Mouse (Mus musculus) lung, postnatal 36 days (tissue): ENCODE measurements around the gene Pdk1.
A peak's percentile ranks its signal among the peaks of the same experiment; 100 is the strongest.

Source experiments
- DNase-seq: peaks from one replicate; pipeline ENCODE4 v3.0.0; 2022; ENCODE audit warnings: mixed read lengths

Gene Pdk1

DNA sequence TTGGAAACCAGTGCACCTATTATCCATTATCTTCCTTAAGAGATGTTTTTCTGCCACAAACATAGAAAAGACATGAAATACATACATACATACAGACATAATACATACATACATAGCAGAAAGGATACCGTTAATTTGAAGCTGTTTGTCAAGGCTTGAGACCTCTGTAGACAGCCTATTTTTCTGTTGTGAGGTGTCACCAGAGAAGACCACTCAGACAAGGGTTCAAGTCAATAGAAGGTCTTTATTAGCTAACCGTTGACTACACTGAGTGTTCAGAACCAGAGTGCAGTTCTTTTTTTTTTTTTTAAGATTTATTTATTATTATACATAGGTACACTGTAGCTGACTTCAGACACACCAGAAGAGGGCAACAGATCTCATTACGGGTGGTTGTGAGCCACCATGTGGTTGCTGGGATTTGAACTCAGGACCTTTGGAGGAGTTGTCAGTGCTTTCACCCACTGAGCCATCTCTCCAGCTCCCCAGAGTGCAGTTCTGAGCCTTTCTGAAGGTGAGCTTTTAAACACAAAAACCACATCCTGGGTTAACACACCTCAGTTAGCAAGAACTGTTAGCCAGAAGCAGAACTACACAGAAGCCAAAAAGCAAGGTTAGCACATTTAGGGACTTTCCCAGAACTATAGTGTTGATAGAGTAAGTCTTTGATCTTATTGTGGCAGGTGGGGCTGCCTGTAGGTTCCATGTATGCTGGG is 68.1 kb downstream of the Pdk1 start:
- peak; percentile 3 for DNase-seq

DNA sequence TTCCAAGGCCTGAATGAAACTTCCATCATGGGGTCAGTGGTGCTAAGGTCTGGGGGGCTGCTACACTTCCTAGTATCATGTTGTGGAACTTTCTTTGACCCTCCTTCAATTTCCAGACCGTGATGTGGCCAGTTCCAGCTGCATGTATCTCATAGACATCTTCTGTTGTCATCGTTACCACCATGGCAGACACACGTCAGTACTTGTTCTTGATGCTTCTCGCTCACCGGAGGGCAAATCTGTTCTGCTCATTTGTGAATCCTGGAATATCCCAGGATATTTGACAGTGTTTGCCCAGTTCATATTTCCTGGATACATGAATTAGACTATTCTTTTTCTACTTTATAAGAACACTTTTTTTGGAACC is 68.7 kb downstream of the Pdk1 start:
- DNase-seq: no peak

DNA sequence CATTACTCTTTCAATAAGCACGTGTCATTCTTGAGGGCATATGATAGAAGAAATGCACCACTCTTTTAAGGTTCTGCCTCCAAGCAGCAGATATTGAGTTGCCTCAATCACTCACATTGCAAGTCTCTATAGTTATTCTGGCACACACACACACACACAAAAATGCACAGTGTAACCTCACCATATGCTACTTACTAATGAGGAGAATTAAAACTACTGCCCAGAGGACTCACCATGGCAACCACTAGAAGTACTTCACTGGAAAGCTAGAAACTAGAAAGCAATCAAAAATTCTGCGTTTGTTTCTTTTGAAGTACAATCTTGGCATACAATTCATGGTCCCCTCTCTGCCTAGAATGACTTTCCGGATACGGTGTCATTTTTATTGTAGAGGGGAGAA is 78.2 kb downstream of the Pdk1 start:
- DNase-seq: no peak
